Mouse (Mus musculus) gastrocnemius, postnatal 4 days (tissue): ENCODE data around the gene Klk8. TPM values are rescaled to one million over a fixed set of nuclear protein-coding genes. Genes with fewer than 3 reads are reported as not detected.

Source experiments
- DNase-seq, 2 experiments: peaks; one replicate each; pipeline ENCODE4 v3.0.0; 2021 to 2022; ENCODE audit warnings: low spot score in 2 of 2, mixed read lengths in 2 of 2
- long read RNA-seq, 2 experiments: library from polyadenylated mRNA; stranded (forward); transcript quantifications; one replicate each; pipeline ENCODE4 v2.0.0; 2021
- total RNA-seq, 2 experiments: library from RNA; stranded (reverse); gene quantifications; 2 replicates each; pipeline ENCODE4 v1.2.3; 2021

Klk8 gene
- 1 to 10 TPM; 2.5 to 3.5 TPM for total RNA-seq
- long read RNA-seq, experiment 1, partial matches to known transcripts: 0 of 4 reads
- long read RNA-seq, experiment 1, other reads (novel, unspliced or antisense): 0 of 4 reads
- long read RNA-seq, experiment 2, partial matches to known transcripts: 0 of 1 reads
- long read RNA-seq, experiment 2, other reads (novel, unspliced or antisense): 0 of 1 reads

GRCm38 (mm10) chr7:43797333-43797769, at the start of gene Klk8:
Gene Klk8 (plus strand): TSS chr7:43797577.
- DNase-seq: no peak

GRCm38 (mm10) chr7:43747788-43748187, 49.6 kb upstream of the Klk8 start:
- no peak for DNase-seq

- no peak for DNase-seq
These were observed 44.6 kb upstream of the Klk8 start for GRCm38 (mm10) chr7:43752806-43753205.

- DNase-seq: peak in 1 of 2 experiments; percentile 4
These were observed 30.9 kb upstream of the Klk8 start for GRCm38 (mm10) chr7:43766484-43766883.

- DNase-seq: peak in 1 of 2 experiments; percentile 5
These were observed 28.8 kb upstream of the Klk8 start, which contains the start of gene Klk12 for GRCm38 (mm10) chr7:43768597-43768996. Gene Klk12 (plus strand): TSS chr7:43768897.

GRCm38 (mm10) chr7:43769636-43770035, 27.7 kb upstream of the Klk8 start:
- DNase-seq: peak in 1 of 2 experiments; percentile 2

GRCm38 (mm10) chr7:43770701-43771100, 26.7 kb upstream of the Klk8 start:
- peak in 1 of 2 experiments; percentile 4 for DNase-seq

- DNase-seq: peak in 1 of 2 experiments; percentile 4
These were observed 25.5 kb upstream of the Klk8 start for GRCm38 (mm10) chr7:43771916-43772315.

GRCm38 (mm10) chr7:43772901-43773300, 24.5 kb upstream of the Klk8 start:
- peak in 1 of 2 experiments; percentile 5 for DNase-seq

GRCm38 (mm10) chr7:43774364-43774763, 23.0 kb upstream of the Klk8 start, which contains the start of gene Klk11:
Gene Klk11 (plus strand): TSS chr7:43774604.
- DNase-seq: peak in 1 of 2 experiments; percentile 4

GRCm38 (mm10) chr7:43774802-43775201, 22.6 kb upstream of the Klk8 start:
- peak in 1 of 2 experiments; percentile 6 for DNase-seq

- peak in 1 of 2 experiments; percentile 6 for DNase-seq
These were observed 21.9 kb upstream of the Klk8 start for GRCm38 (mm10) chr7:43775311-43776057.

- DNase-seq: peak in 1 of 2 experiments; percentile 2
These were observed 20.9 kb upstream of the Klk8 start for GRCm38 (mm10) chr7:43776506-43776905.

- peak in 1 of 2 experiments; percentile 3 for DNase-seq
These were observed 20.0 kb upstream of the Klk8 start for GRCm38 (mm10) chr7:43777423-43777822.

GRCm38 (mm10) chr7:43778176-43778970, 19.0 kb upstream of the Klk8 start:
- peak in 1 of 2 experiments; percentile 5 for DNase-seq

- DNase-seq: no peak
These were observed 17.1 kb upstream of the Klk8 start for GRCm38 (mm10) chr7:43780241-43780640.

GRCm38 (mm10) chr7:43780746-43781145, 16.6 kb upstream of the Klk8 start, which contains the start of gene Klk10:
Gene Klk10 (plus strand): TSS chr7:43781035.
- no peak for DNase-seq

- no peak for DNase-seq
These were observed 15.8 kb upstream of the Klk8 start for GRCm38 (mm10) chr7:43781541-43781940.

- peak; percentile 55 to 77 for DNase-seq
These were observed 14.8 kb upstream of the Klk8 start for GRCm38 (mm10) chr7:43782275-43783265.

- DNase-seq: no peak
These were observed 12.1 kb upstream of the Klk8 start for GRCm38 (mm10) chr7:43785286-43785685.
